Mouse (Mus musculus) megakaryocyte, embryonic 14.5 days (primary cell): ENCODE measurements at regions not wholly inside any gene's neighbourhood (a gene's known extent, or its start where the extent isn't known, plus 50 kb on each side); places are given as distances from the start of the nearest gene placed in this dataset.
"Not testable (repeated sequence)": the region's sequence is repeated elsewhere in the genome, so short reads cannot be mapped to it uniquely, and the experiment has no call there.

Experiments used
- H3K27me3 ChIP-seq: replicated peaks from 2 replicates; pipeline ENCODE3; 2012; ENCODE audit warnings: inconsistent platforms
- H3K36me3 ChIP-seq: replicated peaks from 2 replicates; pipeline ENCODE3; 2012; ENCODE audit warnings: low read length, inconsistent platforms, mixed read lengths
- H3K4me1 ChIP-seq: 2 replicates; pipeline ENCODE4 v1.6.1; 2012; ENCODE audit warnings: inconsistent platforms
- H3K4me3 ChIP-seq: replicated peaks from 2 replicates; pipeline ENCODE3; 2012; ENCODE audit warnings: moderate library complexity, mild to moderate bottlenecking, inconsistent platforms
- H3K9me3 ChIP-seq: 2 replicates; pipeline ENCODE4 v1.6.1; 2012; ENCODE audit warnings: inconsistent platforms
- FLI1 ChIP-seq: IDR thresholded peaks from 2 replicates; pipeline ENCODE4 v1.6.1; 2012; ENCODE audit warnings: low read length, inconsistent platforms, mixed read lengths
- GATA1 ChIP-seq: IDR thresholded peaks from 3 replicates; pipeline ENCODE4 v1.6.1; 2012; ENCODE audit warnings: mixed read lengths, low read length, inconsistent platforms, borderline replicate concordance

DNA sequence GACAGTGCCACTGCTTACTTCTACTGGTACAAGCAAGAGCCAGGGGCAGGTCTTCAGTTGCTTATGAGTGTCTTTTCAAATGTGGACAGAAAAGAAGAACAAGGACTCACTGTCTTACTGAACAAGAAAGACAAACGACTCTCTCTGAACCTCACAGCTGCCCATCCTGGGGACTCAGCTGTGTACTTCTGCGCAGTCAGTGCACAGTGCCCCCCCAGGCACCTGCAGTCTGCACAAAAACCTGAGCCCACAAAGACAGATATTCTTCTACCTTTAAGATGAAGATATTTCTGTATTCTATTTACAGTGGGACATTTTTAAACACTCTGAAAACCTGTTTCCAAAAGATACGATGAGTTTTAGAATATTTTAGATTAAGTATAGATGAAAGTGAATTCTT, 476.5 kb downstream of the Dad1 start:
- no peaks in the 10 kb centered on the region for H3K36me3 ChIP-seq
- H3K4me3 ChIP-seq = no peak overlapping the region
- TF ChIP-seq GATA1 = no peak
- no peak for TF ChIP-seq FLI1
- peaks cover 22% of the 10 kb centered on the region for H3K4me1 ChIP-seq
- H3K9me3 ChIP-seq = no peaks in the 10 kb centered on the region
- no peaks in the 10 kb centered on the region for H3K27me3 ChIP-seq

DNA sequence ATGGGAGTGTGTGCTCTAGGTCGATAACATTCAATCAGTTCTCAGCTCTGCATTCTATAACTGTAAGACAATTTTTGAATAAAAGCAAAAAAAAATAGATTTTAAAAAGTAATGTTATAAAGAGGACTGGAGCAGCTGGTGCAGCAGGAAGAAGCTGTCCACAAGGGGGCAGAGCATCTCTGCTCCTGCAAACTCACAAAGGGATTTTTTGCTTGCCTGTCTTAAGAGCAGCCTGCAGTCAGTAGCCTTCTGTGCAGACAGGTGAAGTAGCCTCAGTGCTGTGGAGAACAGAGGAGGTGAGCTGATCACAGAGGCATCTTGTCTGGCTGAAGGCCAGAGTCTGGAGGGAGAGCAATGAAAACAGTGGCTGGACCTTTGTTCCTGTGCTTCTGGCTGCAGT, 477.2 kb downstream of the Dad1 start:
- not testable (repeated sequence) for H3K9me3 ChIP-seq, H3K27me3 ChIP-seq, H3K4me3 ChIP-seq, H3K36me3 ChIP-seq
- peaks cover 24% of the 10 kb centered on the region for H3K4me1 ChIP-seq

DNA sequence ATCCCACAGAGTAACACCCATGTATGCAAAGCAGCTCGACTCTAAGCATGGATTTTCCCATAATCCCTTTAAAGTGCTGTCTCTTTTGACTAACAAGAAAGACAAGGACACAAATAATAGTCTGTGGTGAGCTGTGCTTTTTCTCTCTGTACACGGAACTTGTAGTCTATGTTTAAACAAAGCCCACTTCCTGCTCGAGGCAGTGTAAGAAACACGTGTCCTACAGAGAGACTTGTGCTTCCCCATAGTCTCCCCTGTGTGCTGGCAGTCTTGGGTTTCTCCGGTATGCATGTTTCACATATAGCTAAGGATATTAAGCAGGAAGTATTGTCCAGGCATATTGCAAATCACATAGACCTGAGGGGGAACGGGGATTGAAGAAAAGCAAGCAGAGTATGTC, 487.4 kb downstream of the Dad1 start:
- H3K4me3 ChIP-seq, H3K27me3 ChIP-seq, H3K9me3 ChIP-seq, H3K36me3 ChIP-seq: not testable (repeated sequence)
- peaks cover 10% of the 10 kb centered on the region for H3K4me1 ChIP-seq

DNA sequence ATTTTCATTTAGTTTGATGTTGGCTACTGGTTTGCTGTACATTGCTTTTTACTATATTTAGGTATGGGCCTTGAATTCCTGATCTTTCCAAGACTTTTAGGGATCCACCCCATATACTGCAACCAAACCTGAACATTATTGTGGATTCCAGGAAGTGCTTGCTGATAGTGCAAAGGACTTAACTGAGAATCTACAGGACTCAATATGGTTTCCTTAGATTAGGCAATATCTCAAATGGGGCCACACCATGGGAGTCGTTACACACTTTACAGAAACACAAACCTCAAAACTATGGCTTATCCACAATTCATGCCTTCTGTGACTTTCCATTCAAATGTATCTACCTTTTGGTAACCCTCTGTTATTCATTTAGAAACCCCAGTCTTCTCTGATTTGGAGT, 488.0 kb downstream of the Dad1 start:
- H3K36me3 ChIP-seq, H3K27me3 ChIP-seq, H3K4me3 ChIP-seq, H3K4me1 ChIP-seq, H3K9me3 ChIP-seq: not testable (repeated sequence)

DNA sequence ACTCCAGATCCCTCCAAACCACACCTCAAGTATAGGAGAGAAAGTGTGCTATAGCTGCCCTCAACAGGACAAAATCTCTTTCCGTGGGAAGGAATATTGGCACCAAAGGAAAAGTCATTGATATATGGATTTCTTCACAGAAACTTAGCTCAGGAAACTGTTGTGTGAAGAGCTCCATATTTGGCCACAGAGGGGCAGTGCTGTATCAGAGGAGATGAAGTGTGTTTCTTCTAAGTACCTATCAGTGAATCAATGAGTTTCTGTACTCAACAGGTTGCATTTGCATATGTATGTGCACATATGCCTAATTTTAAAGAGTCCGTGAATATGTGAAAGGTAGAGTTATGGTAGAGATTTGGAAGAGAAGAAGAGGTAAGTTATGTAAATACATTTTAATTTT, 493.3 kb downstream of the Dad1 start:
- not testable (repeated sequence) for H3K36me3 ChIP-seq, H3K4me1 ChIP-seq, H3K4me3 ChIP-seq, H3K27me3 ChIP-seq, H3K9me3 ChIP-seq

DNA sequence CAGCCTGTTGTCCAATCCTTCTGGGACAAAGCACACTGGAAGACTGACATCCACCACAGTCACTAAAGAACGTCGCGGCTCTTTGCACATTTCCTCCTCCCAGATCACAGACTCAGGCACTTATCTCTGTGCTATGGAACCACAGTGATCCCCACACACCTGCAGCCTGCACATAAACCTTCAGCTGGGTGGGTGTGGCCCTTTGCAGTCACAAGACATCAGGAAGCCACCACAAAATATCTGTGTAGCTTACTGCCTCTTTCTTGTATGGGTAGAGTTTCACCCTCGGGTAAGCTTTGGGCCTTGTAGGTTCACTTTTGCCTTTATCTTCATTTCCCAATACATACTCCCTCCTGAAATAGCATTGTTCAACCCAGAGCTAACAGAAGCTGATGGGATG, 496.1 kb downstream of the Dad1 start:
- H3K4me3 ChIP-seq, H3K4me1 ChIP-seq, H3K27me3 ChIP-seq: not testable (repeated sequence)

DNA sequence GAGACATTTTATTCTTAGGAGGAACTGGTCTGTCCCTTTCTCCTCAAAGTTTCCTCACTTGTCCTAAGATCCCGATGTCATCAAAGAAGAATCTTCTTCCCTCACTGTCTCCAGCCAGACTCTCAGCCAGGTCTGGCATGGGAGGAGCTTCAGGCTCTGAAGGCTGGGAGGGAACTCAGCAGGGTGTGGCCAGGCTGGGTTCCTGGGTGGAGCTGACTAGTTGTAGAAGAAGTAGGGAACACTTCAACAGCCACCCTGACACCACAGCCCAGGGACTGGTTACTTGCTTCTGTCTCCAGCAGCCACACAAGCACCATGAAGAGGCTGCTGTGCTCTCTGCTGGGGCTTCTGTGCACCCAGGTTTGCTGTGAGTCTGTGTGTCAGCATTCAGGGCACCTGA, 496.8 kb downstream of the Dad1 start:
- not testable (repeated sequence) for H3K9me3 ChIP-seq

More for the DNA sequence above, 496.1 kb downstream of the Dad1 start:
- H3K9me3 ChIP-seq, H3K36me3 ChIP-seq: not testable (repeated sequence)

DNA sequence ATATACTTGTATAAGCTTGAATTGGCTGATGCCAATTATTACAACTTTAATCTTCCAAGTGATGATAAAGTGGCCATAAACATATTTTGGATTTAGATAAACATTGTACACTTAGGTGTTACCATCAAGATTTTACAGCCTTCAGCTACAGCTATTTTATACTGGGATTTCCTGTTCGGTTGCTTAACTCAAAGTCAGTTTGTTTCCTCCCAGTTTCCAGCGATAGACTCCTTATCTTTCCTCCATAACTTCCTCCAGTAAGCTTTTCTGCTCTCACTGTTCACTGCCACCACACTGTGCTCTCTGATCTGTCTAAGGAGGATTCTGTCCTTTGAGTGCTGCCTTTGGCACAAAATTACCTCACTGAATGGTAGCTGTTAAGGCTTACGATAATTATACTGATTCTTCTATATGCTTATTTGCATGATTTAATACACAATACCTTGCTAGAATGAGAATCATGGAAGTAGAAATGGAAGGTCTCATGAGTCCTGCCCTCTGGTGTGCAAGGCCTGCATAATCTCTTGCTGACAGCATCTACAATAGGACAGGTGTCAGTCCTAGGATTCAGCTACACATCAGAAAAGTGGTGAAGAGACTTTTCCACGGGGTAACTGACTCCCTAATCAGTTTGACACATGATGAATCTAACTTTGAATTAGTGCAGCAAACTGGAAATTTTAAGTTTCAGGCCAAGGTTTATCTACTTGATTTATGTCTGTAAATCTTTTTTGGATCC, 503.0 kb downstream of the Dad1 start:
- Histone ChIP-seq H3K27me3 (no peaks in the 10 kb centered on the region), H3K4me3 (no peak overlapping the region), H3K36me3 (no peaks in the 10 kb centered on the region), H3K4me1 (peaks cover 17% of the 10 kb centered on the region), H3K9me3 (peaks cover 4% of the 10 kb centered on the region; the same call in 1 of the 2 replicates)
- no peak for TF ChIP-seq FLI1
- TF ChIP-seq GATA1 = peak; percentile 49; the same call in 1 of the 3 replicates

More for the DNA sequence above, 496.8 kb downstream of the Dad1 start:
- not testable (repeated sequence) for H3K27me3 ChIP-seq, H3K4me3 ChIP-seq, H3K36me3 ChIP-seq, H3K4me1 ChIP-seq

DNA sequence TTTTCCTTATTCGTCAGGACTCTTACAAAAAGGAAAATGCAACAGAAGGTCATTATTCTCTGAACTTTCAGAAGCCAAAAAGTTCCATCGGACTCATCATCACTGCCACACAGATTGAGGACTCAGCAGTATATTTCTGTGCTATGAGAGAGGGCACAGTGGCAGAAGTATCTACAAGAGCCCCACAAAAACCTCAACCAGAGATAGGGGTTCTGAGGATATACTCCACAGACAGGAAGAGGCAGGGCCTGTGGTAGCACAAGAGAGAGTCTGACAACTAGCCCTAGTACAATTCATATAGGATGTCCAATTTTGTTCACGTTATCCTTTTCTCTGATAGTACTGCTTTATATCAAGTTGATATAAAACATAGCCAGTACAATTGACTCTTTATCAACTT, 510.4 kb downstream of the Dad1 start:
- H3K4me1 ChIP-seq, H3K4me3 ChIP-seq, H3K36me3 ChIP-seq, H3K9me3 ChIP-seq, H3K27me3 ChIP-seq: not testable (repeated sequence)

DNA sequence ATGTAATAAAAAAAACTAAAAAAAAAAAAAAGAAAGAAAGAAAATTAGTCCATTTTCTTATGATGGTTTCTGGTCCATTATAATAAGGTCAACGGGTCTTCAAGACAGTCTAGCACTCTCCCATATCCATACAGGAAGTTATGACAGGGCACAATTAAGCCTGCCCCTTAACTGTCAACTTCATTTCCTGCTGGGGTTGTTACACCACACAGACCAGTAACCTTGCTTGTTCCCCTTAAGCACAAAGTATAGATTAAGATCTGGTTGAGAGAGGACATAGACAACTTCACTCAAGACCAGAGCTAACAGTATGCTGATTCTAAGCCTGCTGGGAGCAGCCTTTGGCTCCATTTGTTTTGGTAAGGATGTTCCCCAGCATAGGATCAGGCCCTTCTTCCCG, 511.0 kb downstream of the Dad1 start:
- H3K27me3 ChIP-seq, H3K4me3 ChIP-seq, H3K9me3 ChIP-seq, H3K4me1 ChIP-seq, H3K36me3 ChIP-seq: not testable (repeated sequence)

DNA sequence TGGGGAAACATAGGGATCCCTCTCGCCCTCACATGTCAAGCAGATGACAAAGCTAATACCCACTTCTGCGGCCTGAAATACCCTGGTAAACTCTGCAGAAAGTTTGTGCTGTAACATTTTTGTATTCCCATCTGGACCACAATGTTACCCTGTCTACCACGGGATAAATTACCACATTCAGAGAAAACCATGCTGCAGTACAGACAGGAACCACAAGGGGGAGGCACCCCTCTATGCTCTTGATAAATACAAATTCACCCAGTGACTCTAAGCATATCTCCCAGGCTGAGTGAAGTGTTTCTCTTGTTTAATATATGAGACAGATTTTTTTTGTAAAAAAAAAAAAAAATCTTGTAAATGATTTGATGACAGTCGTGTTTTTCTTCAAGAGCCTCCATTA, 512.7 kb downstream of the Dad1 start:
- not testable (repeated sequence) for H3K9me3 ChIP-seq, H3K36me3 ChIP-seq, H3K27me3 ChIP-seq, H3K4me1 ChIP-seq, H3K4me3 ChIP-seq

DNA sequence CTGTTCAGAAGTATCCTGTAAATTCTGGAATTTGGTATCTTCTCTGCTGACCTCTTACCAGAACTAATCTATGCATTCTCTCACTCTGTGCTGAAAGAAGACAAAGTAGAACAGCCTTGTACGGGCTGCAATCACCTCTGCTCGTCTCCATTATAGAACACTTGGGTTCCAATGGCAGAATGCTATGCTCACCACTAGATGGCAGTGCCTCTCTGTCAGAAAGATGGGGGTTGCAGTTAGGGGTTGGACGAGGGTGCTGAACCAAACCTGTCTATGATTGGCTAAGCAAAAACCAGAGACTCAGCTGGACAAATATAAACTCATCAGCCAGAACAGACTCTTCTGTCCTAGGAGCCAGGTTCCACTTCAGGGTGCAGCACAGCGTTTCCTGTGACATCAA, 515.9 kb downstream of the Dad1 start:
- not testable (repeated sequence) for H3K36me3 ChIP-seq, H3K9me3 ChIP-seq, H3K4me1 ChIP-seq, H3K4me3 ChIP-seq, H3K27me3 ChIP-seq

DNA sequence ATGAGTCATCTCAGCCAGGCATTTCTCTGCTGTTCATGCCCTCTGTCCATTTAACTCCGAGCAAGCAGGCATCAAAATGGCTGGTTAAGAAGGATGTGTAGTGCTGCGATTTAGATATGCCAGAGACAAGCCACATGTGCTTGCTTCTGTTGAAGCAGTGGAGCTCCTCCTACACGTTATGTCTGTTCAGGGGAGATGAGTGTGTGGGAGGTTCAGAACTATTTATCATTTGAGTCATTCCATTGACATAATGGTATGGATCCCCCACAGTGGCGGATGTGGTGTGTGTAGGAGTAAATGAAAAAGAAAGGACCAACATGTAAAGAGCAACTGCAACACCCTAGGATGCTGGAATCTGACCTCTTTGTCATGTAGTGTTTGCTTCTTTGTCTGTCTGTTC, 517.6 kb downstream of the Dad1 start:
- H3K27me3 ChIP-seq, H3K4me3 ChIP-seq, H3K36me3 ChIP-seq, H3K4me1 ChIP-seq, H3K9me3 ChIP-seq: not testable (repeated sequence)

DNA sequence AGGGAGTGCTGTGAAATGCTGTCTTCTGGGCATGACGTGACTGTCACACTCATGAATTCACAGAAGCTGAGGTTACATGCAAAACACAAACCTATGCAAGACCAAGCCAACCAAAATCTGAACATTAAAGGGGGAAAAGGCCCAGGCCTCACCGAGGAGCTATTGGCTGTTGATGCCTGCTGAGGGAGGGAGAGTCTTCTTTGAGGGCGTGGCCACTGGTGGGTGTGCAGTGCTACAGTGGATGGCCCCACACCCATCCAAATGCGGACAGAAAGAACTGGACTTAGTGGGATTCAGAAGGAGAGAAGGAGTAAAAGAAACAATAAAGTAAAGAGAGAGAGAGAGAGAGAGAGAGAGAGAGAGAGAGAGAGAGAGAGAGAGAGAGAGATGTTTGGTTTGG, 522.3 kb downstream of the Dad1 start:
- H3K4me1 ChIP-seq, H3K4me3 ChIP-seq, H3K9me3 ChIP-seq, H3K27me3 ChIP-seq, H3K36me3 ChIP-seq: not testable (repeated sequence)

DNA sequence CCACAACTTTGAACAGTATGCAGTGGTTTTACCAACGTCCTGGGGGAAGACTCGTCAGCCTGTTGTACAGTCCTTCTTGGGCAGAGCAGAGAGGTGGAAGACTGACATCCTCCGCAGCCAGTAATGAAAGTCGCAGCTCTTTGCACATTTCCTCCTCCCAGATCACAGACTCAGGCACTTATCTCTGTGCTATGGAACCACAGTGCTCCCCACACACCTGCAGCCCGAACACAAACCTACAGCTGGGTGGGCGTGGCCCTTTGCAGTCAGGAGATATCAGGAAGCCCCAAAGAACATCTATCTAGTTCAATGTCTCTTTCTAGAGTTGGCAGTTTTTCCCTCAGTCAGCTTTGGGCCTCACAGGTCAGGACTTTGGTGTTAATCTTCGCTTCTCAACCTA, 524.0 kb downstream of the Dad1 start:
- H3K9me3 ChIP-seq, H3K4me3 ChIP-seq, H3K27me3 ChIP-seq, H3K4me1 ChIP-seq, H3K36me3 ChIP-seq: not testable (repeated sequence)

DNA sequence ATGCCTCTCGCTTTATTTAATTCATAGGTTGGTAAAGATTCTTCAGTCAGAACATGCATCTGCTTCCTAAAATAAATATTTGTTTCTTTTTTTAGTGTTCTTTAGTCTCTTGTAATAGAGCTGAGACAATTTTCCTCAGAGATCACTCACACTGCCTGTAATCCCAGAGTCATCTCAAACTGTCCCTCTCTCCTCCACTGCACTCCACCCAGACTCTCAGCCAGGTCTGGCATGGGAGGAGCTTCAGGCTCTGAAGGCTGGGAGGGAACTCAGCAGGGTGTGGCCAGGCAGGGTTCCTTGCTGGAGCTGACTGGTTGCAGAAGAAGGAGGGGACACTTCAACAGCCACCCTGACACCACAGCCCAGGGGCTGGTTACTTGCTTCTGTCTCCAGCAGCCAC, 524.8 kb downstream of the Dad1 start:
- not testable (repeated sequence) for H3K36me3 ChIP-seq, H3K4me3 ChIP-seq, H3K27me3 ChIP-seq, H3K4me1 ChIP-seq, H3K9me3 ChIP-seq

DNA sequence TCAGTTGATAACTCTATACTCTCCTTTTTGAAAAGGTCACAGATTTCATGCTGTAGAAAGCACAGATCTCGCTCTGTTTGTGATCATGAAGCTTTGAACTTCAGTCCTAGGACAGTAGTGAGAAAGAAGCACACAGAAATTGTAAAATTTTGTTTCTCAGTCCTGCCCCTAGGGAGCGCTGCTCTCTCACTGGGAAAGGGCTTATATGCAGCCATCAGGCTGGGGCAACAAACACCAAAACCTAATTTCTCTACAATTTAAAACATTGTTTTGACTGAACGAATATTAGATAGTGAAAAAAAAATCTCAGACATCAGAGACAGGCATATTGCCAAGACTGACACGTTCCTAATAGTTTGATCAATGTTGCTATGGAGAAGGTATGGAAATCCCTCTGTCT, 527.0 kb downstream of the Dad1 start:
- not testable (repeated sequence) for H3K4me1 ChIP-seq

More for the DNA sequence above, 527.0 kb downstream of the Dad1 start:
- H3K9me3 ChIP-seq, H3K4me3 ChIP-seq, H3K36me3 ChIP-seq, H3K27me3 ChIP-seq: not testable (repeated sequence)
